Mouse (Mus musculus) spleen, adult 2 months (tissue): ENCODE measurements around the gene Erbb3. TPM values are rescaled to one million over a fixed set of nuclear protein-coding genes. Genes with fewer than 3 reads are reported as not detected.

ENCODE experiments used
- DNase-seq, 2 experiments: peaks; one replicate each; pipeline versions ENCODE4 v3.0.0 to v3.0.0-alpha.2; 2012 to 2021; ENCODE audit warnings: low spot score in 2 of 2, low read depth in 1 of 2
- H3K27ac ChIP-seq: fragments of 200-500 bp; 2 replicates; pipeline ENCODE4 v1.5.1; 2012; ENCODE audit warnings: low read length, inconsistent platforms; ENCODE audit not compliant: insufficient read depth
- H3K27me3 ChIP-seq: fragments of 200-500 bp; 2 replicates; pipeline ENCODE4 v1.6.1; 2012; ENCODE audit warnings: mild to moderate bottlenecking, moderate library complexity, low read length, inconsistent platforms; ENCODE audit not compliant: control insufficient read depth, insufficient read depth
- H3K36me3 ChIP-seq: fragments of 200-500 bp; 2 replicates; pipeline ENCODE4 v1.6.1; 2012; ENCODE audit warnings: mild to moderate bottlenecking, low read length, inconsistent platforms; ENCODE audit not compliant: control insufficient read depth, insufficient read depth
- H3K4me1 ChIP-seq: fragments of 200-500 bp; 2 replicates; pipeline ENCODE4 v1.6.1; 2011; ENCODE audit warnings: inconsistent platforms; ENCODE audit not compliant: control insufficient read depth, insufficient read depth, insufficient read length
- H3K4me3 ChIP-seq: fragments of 200-500 bp; 2 replicates; pipeline ENCODE4 v1.5.1; 2011; ENCODE audit warnings: mild to moderate bottlenecking, inconsistent platforms; ENCODE audit not compliant: insufficient read depth, insufficient read length; ENCODE audit errors: extremely low read depth
- CTCF ChIP-seq: fragments of 200-500 bp; IDR thresholded peaks from 2 replicates; pipeline ENCODE4 v1.5.1; 2011; ENCODE audit warnings: mild to moderate bottlenecking, inconsistent platforms; ENCODE audit not compliant: insufficient read depth, insufficient read length, insufficient replicate concordance; ENCODE audit errors: extremely low read depth
- POLR2A ChIP-seq: fragments of 200-500 bp; IDR thresholded peaks from 2 replicates; pipeline ENCODE4 v1.6.1; 2011; ENCODE audit warnings: low read depth, low read length, inconsistent platforms
- WGBS: fragments of 180-500 bp; shearing (Covaris S2); methylation state at CpG from one replicate; pipeline ENCODE4 v1.1.7; 2018; 5-methylcytosine and 5-hydroxymethylcytosine counted together
- polyA plus RNA-seq: library from polyadenylated mRNA; depleted of rRNA; stranded (reverse); fragments of >200 nt; gene quantifications from 2 replicates; pipeline ENCODE4 v1.2.3, GENCODE M21; 2012

Erbb3 gene
- polyA plus RNA-seq, 1 experiment: 1.6 TPM

DNA sequence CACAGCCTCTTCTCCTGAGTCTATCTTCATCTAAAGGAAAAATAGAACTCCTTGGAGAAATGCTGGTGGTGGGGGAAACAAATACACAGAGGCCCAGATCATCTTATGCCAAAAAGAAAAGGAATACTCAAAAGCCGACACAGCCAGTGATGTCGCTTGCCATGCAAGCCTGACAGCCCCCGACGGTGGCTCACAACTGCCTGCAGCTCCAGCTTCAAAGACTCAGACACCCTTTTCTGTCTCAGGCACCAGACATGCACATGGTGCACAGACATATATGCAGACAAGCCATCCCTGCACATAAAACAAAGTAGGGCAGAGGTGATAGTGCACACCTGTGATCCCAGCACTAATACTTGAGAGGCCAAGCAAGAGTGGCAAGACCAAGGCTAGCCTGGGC is 9.7 kb downstream of the Erbb3 start:
- TF ChIP-seq POLR2A (no peak), CTCF (no peak)
- no peak overlapping the region for H3K27ac ChIP-seq
- WGBS: 77% methylated on average over 4 of the region's 4 CpGs
- no peaks in the 10 kb centered on the region for H3K36me3 ChIP-seq
- no peaks in the 10 kb centered on the region for H3K4me1 ChIP-seq
- no peak for DNase-seq
- H3K27me3 ChIP-seq: no peaks in the 10 kb centered on the region
- H3K4me3 ChIP-seq: no peak overlapping the region

DNA sequence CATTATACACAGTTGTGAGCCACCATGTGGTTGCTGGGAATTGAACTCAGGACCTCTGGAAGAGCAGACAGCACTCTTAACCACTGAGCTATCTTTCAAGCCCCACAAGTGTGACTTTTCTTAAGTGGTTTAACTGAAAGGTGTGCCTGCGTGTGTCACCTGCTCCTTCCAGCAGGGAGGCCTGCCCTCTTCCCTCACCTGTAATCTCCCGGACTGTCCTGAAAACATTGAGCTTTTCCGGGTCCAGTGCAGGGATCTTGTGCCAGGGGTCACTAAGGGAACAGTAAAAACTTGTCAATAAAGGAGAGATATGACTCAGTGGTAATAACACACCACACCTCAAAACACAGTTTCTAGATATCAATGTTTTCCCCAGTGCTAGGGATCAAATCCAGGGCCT is 10.2 kb downstream of the Erbb3 start:
- H3K4me1 ChIP-seq: no peaks in the 10 kb centered on the region
- no peaks in the 10 kb centered on the region for H3K27me3 ChIP-seq
- 87% methylated on average over 3 of the region's 3 CpGs for WGBS
- no peak for DNase-seq
- H3K27ac ChIP-seq: no peak overlapping the region
- no peaks in the 10 kb centered on the region for H3K36me3 ChIP-seq
- TF ChIP-seq POLR2A (no peak), CTCF (no peak)
- no peak overlapping the region for H3K4me3 ChIP-seq

DNA sequence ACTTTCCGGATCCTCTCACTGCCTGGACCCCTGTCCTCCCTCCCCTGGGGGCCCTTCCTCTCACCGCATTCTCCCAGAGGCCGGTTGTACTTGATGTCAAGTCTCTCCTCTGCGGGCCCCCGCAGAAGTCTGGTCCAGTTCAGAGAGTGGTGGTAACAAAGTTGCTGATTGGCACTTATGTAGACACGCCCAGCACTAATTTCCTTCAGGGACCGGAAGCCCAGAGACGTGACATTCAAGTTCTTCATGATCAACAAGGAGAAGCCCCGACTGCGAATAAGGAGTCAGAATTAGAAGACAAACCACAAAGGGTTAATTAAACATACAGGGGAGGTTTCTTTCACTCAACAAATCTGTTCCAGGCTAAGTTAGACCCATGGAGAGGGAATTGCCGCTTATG is 11.1 kb downstream of the Erbb3 start:
- Histone ChIP-seq H3K27ac (no peak overlapping the region), H3K36me3 (no peaks in the 10 kb centered on the region), H3K4me1 (no peaks in the 10 kb centered on the region), H3K27me3 (no peaks in the 10 kb centered on the region), H3K4me3 (peak overlapping the region; percentile 44)
- no peak for TF ChIP-seq POLR2A
- no peak for TF ChIP-seq CTCF
- DNase-seq: no peak
- WGBS: 57% methylated on average over 11 of the region's 11 CpGs

DNA sequence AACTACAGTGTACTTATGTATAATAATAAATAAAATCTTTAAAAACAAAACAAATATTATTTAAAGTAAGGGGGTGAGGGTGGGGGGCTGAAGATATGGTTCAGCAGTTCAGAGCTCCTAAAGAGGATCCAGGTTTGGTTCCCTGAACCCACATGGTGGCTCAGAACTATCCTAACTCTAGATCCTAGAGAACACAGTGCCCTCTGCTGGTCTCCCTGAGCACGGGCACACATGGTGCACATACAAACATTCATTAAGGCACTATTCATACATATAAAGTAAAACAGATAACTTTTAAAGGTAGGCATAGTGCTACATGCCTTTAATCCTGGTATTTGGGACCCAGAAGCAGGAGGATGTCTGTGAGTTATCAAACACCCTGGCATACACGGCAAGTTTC is 14.4 kb downstream of the Erbb3 start:
- no peaks in the 10 kb centered on the region for H3K4me1 ChIP-seq
- no peak for DNase-seq
- H3K27me3 ChIP-seq: no peaks in the 10 kb centered on the region
- no peaks in the 10 kb centered on the region for H3K36me3 ChIP-seq
- TF ChIP-seq POLR2A (no peak), CTCF (no peak)
- WGBS: 89% methylated on average over 2 of the region's 2 CpGs
- no peak overlapping the region for H3K4me3 ChIP-seq
- H3K27ac ChIP-seq: no peak overlapping the region

DNA sequence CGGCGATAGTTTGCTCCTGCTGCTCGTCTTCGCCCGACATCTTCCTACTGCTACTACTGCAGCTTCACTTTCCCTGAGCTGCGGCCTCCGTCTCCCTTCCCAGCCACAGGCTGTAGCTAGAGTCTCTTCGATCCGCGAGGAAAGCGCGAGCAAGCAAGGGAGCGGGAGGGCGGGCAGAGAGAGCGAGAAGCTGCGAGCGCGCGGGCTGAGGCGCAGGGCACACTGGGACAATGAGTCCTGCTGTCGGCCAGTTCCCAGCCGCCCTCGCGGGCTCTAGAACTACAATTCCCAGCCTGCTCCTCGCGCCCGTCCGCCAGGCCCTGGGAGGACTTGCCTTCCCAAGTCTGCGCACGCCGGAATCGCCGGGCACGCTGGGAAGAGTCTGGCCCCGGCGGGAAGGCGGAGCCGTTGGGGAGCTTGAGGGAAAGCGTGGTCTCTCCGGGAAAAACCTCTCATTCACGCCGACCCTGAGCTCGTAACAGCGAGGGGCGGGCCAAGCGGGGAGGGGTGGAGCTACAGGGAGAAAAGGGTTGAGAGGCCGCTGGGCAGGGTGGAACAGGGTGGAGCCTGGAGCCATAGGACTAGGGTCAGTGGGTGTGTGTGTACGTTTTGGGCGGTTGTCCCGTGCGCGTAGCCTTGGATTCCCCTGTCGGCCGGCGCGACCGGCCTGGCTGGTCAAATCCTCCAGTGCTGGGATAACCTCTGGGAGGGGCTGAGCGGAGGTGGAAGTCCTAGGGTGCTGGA is 23.5 kb downstream of the Erbb3 start, which contains the start of gene Pa2g4:
Gene Pa2g4, minus strand, starts transcription at position 200 of the 744 bp plus-strand sequence.
- no peaks in the 10 kb centered on the region for H3K4me1 ChIP-seq
- H3K27me3 ChIP-seq: no peaks in the 10 kb centered on the region
- peaks cover 7% of the 10 kb centered on the region for H3K36me3 ChIP-seq
- under 1% methylated on average over 58 of the region's 58 CpGs for WGBS
- peak within 1 kb of the TSS; percentile 95 for H3K4me3 ChIP-seq
- peak; percentile 83 to 95 for DNase-seq
- H3K27ac ChIP-seq: peak within 1 kb of the TSS; percentile 92
- TF ChIP-seq POLR2A (peak; percentile 50), CTCF (no peak)

DNA sequence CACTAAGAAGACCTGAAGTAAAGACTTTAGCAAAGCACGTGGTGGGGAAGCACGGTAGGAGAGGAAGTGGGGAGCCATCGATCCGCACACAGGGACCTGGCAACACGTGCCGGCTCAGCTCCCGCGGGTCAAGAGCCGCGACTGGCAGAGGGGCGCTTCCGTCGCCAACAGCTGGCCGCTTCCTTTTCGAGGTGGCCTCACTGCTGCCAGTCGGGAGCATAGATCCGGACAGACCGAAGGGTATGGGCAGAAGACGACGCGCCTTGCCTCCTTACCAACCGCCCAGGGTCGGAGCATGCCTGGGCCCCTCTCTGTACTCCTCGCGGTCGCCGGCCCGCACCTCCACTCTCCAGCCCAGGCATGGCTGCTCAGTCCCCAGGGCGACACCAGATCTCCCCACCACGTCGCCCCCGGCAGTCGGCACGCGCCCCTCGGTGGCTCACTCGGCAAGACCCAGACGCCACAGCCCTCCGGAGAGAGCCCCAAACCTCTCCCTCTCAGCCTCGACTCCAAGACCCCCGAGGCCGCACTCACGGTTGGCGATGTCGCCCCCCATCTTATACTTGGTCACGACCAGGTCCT is 24.2 kb downstream of the Erbb3 start:
- under 1% methylated on average over 46 of the region's 46 CpGs for WGBS

DNA sequence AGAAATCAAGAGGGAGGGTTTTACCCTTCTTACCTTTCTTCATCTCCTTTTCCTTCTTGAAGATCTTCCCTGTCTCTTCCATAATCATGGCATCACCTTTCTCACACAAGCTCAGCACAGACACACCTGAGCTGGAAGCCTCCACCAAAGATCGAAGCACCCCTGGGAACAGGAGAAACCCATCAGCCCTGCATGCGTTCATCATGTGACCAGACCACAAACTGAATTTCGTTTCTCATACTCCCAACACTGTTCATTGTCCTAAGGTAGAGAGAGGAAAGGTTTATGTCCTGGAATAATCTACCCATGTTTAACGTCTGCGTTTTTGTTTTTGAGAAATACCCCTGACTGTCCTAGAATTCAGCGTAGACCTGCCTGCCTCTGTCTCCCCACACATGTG is 25.9 kb downstream of the Erbb3 start:
- peaks cover 29% of the 10 kb centered on the region for H3K36me3 ChIP-seq
- no peak overlapping the region for H3K4me3 ChIP-seq

More for the DNA sequence above, 24.2 kb downstream of the Erbb3 start:
- H3K27ac ChIP-seq: peak overlapping the region; percentile 78
- H3K4me3 ChIP-seq: peak overlapping the region; percentile 95
- DNase-seq: peak in 1 of 2 experiments; percentile 44
- peaks cover 12% of the 10 kb centered on the region for H3K36me3 ChIP-seq
- H3K4me1 ChIP-seq: no peaks in the 10 kb centered on the region
- no peaks in the 10 kb centered on the region for H3K27me3 ChIP-seq
- no peak for TF ChIP-seq POLR2A
- TF ChIP-seq CTCF: no peak

More for the DNA sequence above, 25.9 kb downstream of the Erbb3 start:
- Histone ChIP-seq H3K27ac (no peak overlapping the region), H3K4me1 (no peaks in the 10 kb centered on the region), H3K27me3 (no peaks in the 10 kb centered on the region)
- WGBS: 61% methylated on average over 6 of the region's 6 CpGs
- no peak for TF ChIP-seq CTCF
- TF ChIP-seq POLR2A: no peak
- no peak for DNase-seq
